Mouse (Mus musculus): ENCODE results near the gene Olfr9.

DNA sequence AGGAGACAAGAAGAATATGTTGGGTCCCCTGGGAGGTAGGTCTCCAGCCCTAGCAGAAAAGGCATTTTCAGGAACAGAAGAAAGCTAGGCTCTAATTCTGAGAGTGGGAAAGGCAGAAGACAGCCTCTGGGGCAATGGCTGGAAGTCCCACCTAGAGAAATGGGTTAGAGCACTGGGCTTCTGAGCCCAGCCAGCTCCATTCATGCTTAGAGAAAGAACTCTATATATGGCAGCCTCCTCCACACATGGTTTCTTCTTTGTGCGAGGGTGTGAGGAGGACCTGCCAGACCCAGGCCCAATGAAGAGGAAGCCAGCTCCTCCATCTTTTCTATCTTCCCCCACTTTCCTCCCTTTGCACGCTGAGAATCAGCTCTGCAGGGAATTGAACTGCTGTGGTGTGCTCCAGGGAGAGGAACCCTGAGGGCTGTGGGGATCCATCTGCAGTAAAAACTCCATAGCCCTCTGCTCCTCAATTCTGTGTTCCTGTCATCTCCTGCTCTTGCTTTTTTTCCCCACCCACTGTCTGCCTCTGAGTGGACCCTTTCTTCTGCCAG is 21.1 kb downstream of the Olfr9 start, which contains the start of gene Olfr763:
- TF ChIP-seq CTCF (IDR thresholded peaks at IDR 0.05; ENCODE audit: extremely low read depth, insufficient read depth, insufficient read length, insufficient replicate concordance) (no peak), POLR2A (IDR thresholded peaks at IDR 0.05; ENCODE audit: low read depth, low read length) (no peak)

Data from spleen, adult 2 months (tissue).